Mouse (Mus musculus) lung, embryonic 16.5 days (tissue): ENCODE results near the gene Sytl5. TPM values are rescaled to one million over a fixed set of nuclear protein-coding genes. Genes with fewer than 3 reads are reported as not detected.

Experiments
- ATAC-seq: fragments of 200-750 bp; cut with Nextera tagmentation; 2 replicates; pipeline ENCODE4 v1.8.0; 2017; ENCODE audit warnings: low read depth, mild to moderate bottlenecking, moderate library complexity
- H3K27ac ChIP-seq: fragments of 300-500 bp; sonication (generic); 2 replicates; pipeline ENCODE4 v1.5.1; 2014; ENCODE audit warnings: mild to moderate bottlenecking, control low read depth, low read length
- H3K27me3 ChIP-seq: fragments of 300-500 bp; sonication (generic); 2 replicates; pipeline ENCODE4 v1.6.1; 2014; ENCODE audit warnings: low read depth, low read length, mixed read lengths; ENCODE audit not compliant: control insufficient read depth, insufficient read depth
- H3K36me3 ChIP-seq: fragments of 300-500 bp; sonication (generic); 2 replicates; pipeline ENCODE4 v1.6.1; 2014; ENCODE audit warnings: low read length; ENCODE audit not compliant: control insufficient read depth, insufficient read depth
- H3K4me1 ChIP-seq: fragments of 300-500 bp; sonication (generic); replicated peaks from 2 replicates; pipeline ENCODE4 v1.6.1; 2014; ENCODE audit warnings: low read length, mixed read lengths; ENCODE audit not compliant: control insufficient read depth, insufficient read depth
- H3K4me2 ChIP-seq: fragments of 300-500 bp; sonication (generic); 2 replicates; pipeline ENCODE4 v1.6.1; 2014; ENCODE audit warnings: low read depth, low read length, control low read depth
- H3K4me3 ChIP-seq: fragments of 300-500 bp; sonication (generic); 2 replicates; pipeline ENCODE4 v1.5.1; 2014; ENCODE audit warnings: mild to moderate bottlenecking, low read length, control low read depth
- H3K9ac ChIP-seq: fragments of 300-500 bp; sonication (generic); 2 replicates; pipeline ENCODE4 v1.6.1; 2014; ENCODE audit warnings: low read length, control low read depth
- H3K9me3 ChIP-seq: fragments of 300-500 bp; sonication (generic); 2 replicates; pipeline ENCODE4 v1.6.1; 2016; ENCODE audit warnings: low read length; ENCODE audit not compliant: control insufficient read depth
- WGBS: fragments of 180-500 bp; shearing (Covaris S2); extraction: QIAGEN DNeasy Blood & Tissue Kit; methylation state at CpG from one replicate; pipeline ENCODE4 v1.1.7; 2014; 5-methylcytosine and 5-hydroxymethylcytosine counted together
- polyA plus RNA-seq: library from polyadenylated mRNA; unstranded; fragments of >200 nt; fragmentation: Nextera tagmentation; extraction: Ambion mirVana; gene quantifications from 2 replicates; pipeline ENCODE4 v1.2.1, GENCODE M21; 2015

The Sytl5 gene
- polyA plus RNA-seq, 1 experiment from 2014 or later = 0.75 TPM

- Histone ChIP-seq H3K36me3 (no peaks in the 10 kb centered on the region), H3K9ac (no peak overlapping the region), H3K27ac (no peak overlapping the region), H3K9me3 (no peaks in the 10 kb centered on the region), H3K27me3 (no peaks in the 10 kb centered on the region), H3K4me2 (no peak overlapping the region), H3K4me3 (no peak overlapping the region), H3K4me1 (no peaks in the 10 kb centered on the region)
- WGBS = 90% methylated on average over 1 of the region's 1 CpGs
- no peak for ATAC-seq
Observed at GRCm38 (mm10) chrX:10007675-10008270, 122.4 kb downstream of the Sytl5 start.

GRCm38 (mm10) chrX:10010202-10010601, 124.8 kb downstream of the Sytl5 start:
- Histone ChIP-seq H3K4me3 (no peak overlapping the region), H3K36me3 (no peaks in the 10 kb centered on the region), H3K4me2 (no peak overlapping the region), H3K27ac (no peak overlapping the region), H3K4me1 (no peaks in the 10 kb centered on the region), H3K9ac (no peak overlapping the region), H3K9me3 (no peaks in the 10 kb centered on the region), H3K27me3 (no peaks in the 10 kb centered on the region)
- ATAC-seq = no peak

GRCm38 (mm10) chrX:10034666-10035065, 149.2 kb downstream of the Sytl5 start:
- Histone ChIP-seq H3K27me3 (no peaks in the 10 kb centered on the region), H3K9me3 (no peaks in the 10 kb centered on the region), H3K9ac (no peak overlapping the region), H3K4me2 (no peak overlapping the region), H3K27ac (no peak overlapping the region), H3K4me1 (no peaks in the 10 kb centered on the region), H3K36me3 (no peaks in the 10 kb centered on the region), H3K4me3 (no peak overlapping the region)
- ATAC-seq = no peak

Other genes starting within 250 kb of the Sytl5 start
- 75.4 and 77.1 TPM in 2 replicates for gene Dynlt3, start 222.6 kb upstream of the Sytl5 start, polyA plus RNA-seq
- gene Hypm, start 38.7 kb upstream of the Sytl5 start, polyA plus RNA-seq = not detected in 2 replicates
- not detected in 2 replicates for gene H2al3, start 35.9 kb upstream of the Sytl5 start, polyA plus RNA-seq
- gene Srpx, start 232.1 kb downstream of the Sytl5 start, polyA plus RNA-seq = 19.8 and 22.7 TPM in 2 replicates